Mouse (Mus musculus) midbrain, postnatal 0 days (tissue): ENCODE data around the gene Gpr180. TPM values are rescaled to one million over a fixed set of nuclear protein-coding genes. Genes with fewer than 3 reads are reported as not detected.

ENCODE experiments used
- ATAC-seq: fragments of 200-750 bp; cut with Nextera tagmentation; 2 replicates; pipeline ENCODE4 v1.8.0; 2017; ENCODE audit warnings: moderate number of reproducible peaks, mild to moderate bottlenecking, moderate TSS enrichment, moderate library complexity; ENCODE audit not compliant: low FRiP score
- DNase-seq: peaks from one replicate; pipeline ENCODE4 v3.0.0-alpha.2; 2015; ENCODE audit warnings: low spot score
- H3K27ac ChIP-seq: fragments of 300-500 bp; sonication (generic); 2 replicates; pipeline ENCODE4 v1.5.1; 2014; ENCODE audit warnings: low read depth, mild to moderate bottlenecking, low read length, mixed read lengths
- H3K27me3 ChIP-seq: fragments of 300-500 bp; sonication (generic); 2 replicates; pipeline ENCODE4 v1.6.1; 2014; ENCODE audit warnings: low read length, control low read depth, mixed read lengths; ENCODE audit not compliant: insufficient read depth
- H3K36me3 ChIP-seq: fragments of 300-500 bp; sonication (generic); 2 replicates; pipeline ENCODE4 v1.6.1; 2014; ENCODE audit warnings: low read length, control low read depth, mixed read lengths; ENCODE audit not compliant: insufficient read depth
- H3K4me1 ChIP-seq: fragments of 300-500 bp; sonication (generic); 2 replicates; pipeline ENCODE4 v1.6.1; 2014; ENCODE audit warnings: mild to moderate bottlenecking, control low read depth, antibody characterized with exemption, low read length, mixed read lengths; ENCODE audit not compliant: insufficient read depth
- H3K4me2 ChIP-seq: fragments of 300-500 bp; sonication (generic); 2 replicates; pipeline ENCODE4 v1.6.1; 2014; ENCODE audit warnings: low read depth, mild to moderate bottlenecking, low read length, mixed read lengths; ENCODE audit not compliant: poor library complexity, severe bottlenecking
- H3K4me3 ChIP-seq: fragments of 300-500 bp; sonication (generic); 2 replicates; pipeline ENCODE4 v1.5.1; 2014; ENCODE audit warnings: low read depth, mild to moderate bottlenecking, low read length, moderate library complexity
- H3K9ac ChIP-seq: fragments of 300-500 bp; sonication (generic); replicated peaks from 2 replicates; pipeline ENCODE4 v1.6.1; 2014; ENCODE audit warnings: mild to moderate bottlenecking, low read length, moderate library complexity, mixed read lengths; ENCODE audit not compliant: poor library complexity, severe bottlenecking
- H3K9me3 ChIP-seq: fragments of 300-500 bp; sonication (generic); 2 replicates; pipeline ENCODE4 v1.6.1; 2016; ENCODE audit warnings: low read length, control low read depth
- CTCF ChIP-seq: IDR thresholded peaks from 2 replicates; pipeline ENCODE4 v1.5.1; 2016; ENCODE audit warnings: antibody characterized with exemption, mild to moderate bottlenecking
- WGBS: fragments of 180-500 bp; shearing (Covaris S2); extraction: QIAGEN DNeasy Blood & Tissue Kit; methylation state at CpG from one replicate; pipeline ENCODE4 v1.1.7; 2014; 5-methylcytosine and 5-hydroxymethylcytosine counted together
- polyA plus RNA-seq: library from polyadenylated mRNA; unstranded; fragments of >200 nt; fragmentation: Nextera tagmentation; extraction: Ambion mirVana; gene quantifications from 2 replicates; pipeline ENCODE4 v1.2.1, GENCODE M21; 2015
- total RNA-seq: library from RNA; depleted of rRNA; stranded (reverse); fragments of >200 nt; gene quantifications from 2 replicates; pipeline ENCODE4 v1.2.3, GENCODE M21; 2014

Gpr180 gene
- total and polyA plus RNA-seq, 2 experiments from 2014 or later = 49.3 to 62.3 TPM

DNA sequence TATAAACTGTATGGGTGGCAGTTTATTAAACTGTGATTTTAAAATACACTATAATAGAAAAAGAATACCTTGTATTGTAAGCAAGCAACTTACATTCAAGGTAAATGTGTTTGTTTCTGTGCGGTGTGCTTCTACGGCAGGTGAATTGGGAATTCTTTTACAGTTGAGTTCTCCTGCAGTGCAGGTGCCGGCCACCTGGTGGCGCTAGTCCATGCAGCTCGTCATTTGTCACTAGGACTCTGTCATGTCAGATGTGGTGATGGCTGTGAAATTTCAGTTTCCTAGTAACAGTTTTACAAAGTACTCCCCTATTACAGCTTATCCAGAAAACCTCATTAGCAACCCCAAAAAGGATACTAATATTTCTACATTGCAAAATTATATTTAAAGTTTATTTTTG, 20.2 kb downstream of the Gpr180 start:
- WGBS = 25% methylated on average over 5 of the region's 5 CpGs
- Histone ChIP-seq H3K4me3 (no peak overlapping the region), H3K27me3 (no peaks in the 10 kb centered on the region), H3K27ac (no peak overlapping the region), H3K9me3 (no peaks in the 10 kb centered on the region), H3K36me3 (peaks cover 19% of the 10 kb centered on the region), H3K9ac (no peak overlapping the region), H3K4me1 (no peaks in the 10 kb centered on the region), H3K4me2 (no peak overlapping the region)
- peak; percentile 47 for DNase-seq
- TF ChIP-seq CTCF = peak; percentile 92
- ATAC-seq = no peak

DNA sequence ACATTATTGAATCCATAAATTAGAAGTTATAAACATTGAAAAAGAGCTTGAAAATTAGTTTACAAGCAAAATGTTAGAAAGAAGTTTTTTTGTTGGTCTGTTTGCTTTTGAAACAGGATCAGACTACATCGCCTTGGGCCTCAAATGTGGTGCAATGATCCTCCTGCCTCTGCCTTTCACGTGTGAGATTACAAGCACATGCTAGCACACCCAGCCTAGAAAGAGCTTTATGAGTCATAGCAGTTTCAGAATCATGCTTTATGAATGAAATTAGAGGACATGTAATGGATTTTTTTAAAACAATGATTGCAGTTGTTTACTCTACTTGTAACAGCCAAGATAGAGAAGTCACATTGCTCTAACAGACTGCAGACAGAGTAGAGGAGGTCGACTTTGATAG, 24.8 kb downstream of the Gpr180 start:
- ATAC-seq (no peak), DNase-seq (no peak)
- H3K4me2 ChIP-seq = no peak overlapping the region
- no peak overlapping the region for H3K4me3 ChIP-seq
- no peaks in the 10 kb centered on the region for H3K9me3 ChIP-seq
- H3K27me3 ChIP-seq = no peaks in the 10 kb centered on the region
- H3K9ac ChIP-seq = no peak overlapping the region
- WGBS = 91% methylated on average over 3 of the region's 3 CpGs
- peaks cover 20% of the 10 kb centered on the region for H3K36me3 ChIP-seq
- no peak for TF ChIP-seq CTCF
- no peak overlapping the region for H3K27ac ChIP-seq
- H3K4me1 ChIP-seq = no peaks in the 10 kb centered on the region

DNA sequence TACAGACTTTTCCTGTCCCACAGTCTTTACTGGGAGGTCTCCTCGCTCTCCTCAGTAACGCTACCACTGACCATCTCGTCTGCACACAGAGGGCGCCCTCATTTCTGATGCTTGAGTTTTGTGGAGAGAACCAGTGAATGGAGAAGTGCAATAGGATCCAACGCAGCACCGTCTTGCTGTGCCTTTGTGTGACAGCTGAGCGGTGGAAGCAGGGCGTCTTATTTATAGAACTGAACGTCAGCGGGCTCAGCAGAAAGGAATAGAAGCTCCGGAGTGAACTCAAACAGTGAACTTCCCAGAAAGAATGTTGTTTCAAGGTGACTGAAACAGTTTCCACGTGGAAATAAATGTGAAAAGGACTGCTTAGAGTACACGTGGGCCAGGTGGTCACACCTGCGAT, 25.7 kb downstream of the Gpr180 start:
- 0 out of 2 replicates have a peak, but pooled peaks have one; percentile 11 for TF ChIP-seq CTCF
- Histone ChIP-seq H3K4me3 (no peak overlapping the region), H3K4me2 (no peak overlapping the region), H3K9me3 (no peaks in the 10 kb centered on the region), H3K4me1 (no peaks in the 10 kb centered on the region), H3K9ac (no peak overlapping the region), H3K27ac (no peak overlapping the region), H3K27me3 (no peaks in the 10 kb centered on the region), H3K36me3 (peaks cover 20% of the 10 kb centered on the region)
- DNase-seq (no peak), ATAC-seq (no peak)
- 39% methylated on average over 14 of the region's 14 CpGs for WGBS

DNA sequence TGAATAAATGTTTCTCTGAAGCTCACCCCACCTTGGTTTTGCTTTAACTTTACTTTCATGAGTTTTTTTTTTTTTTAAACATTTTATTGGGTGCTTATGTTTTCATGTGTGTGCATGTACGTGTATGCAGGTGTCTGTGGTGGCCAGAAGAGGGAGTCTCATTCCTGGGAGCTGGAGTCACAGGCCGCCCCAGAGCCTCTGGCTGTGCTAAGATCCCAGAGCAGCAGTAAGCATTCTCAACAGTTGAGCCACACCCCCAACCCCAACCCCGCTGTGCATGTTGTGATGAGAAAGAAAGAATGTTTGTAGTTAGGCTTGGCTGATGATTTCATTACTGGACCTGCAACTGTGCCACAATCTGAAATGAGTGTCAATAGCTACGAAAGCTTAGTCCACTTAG, 31.8 kb downstream of the Gpr180 start:
- Histone ChIP-seq H3K27me3 (no peaks in the 10 kb centered on the region), H3K9me3 (no peaks in the 10 kb centered on the region), H3K9ac (no peak overlapping the region), H3K27ac (no peak overlapping the region), H3K4me3 (no peak overlapping the region), H3K4me2 (no peak overlapping the region), H3K36me3 (peaks cover 3% of the 10 kb centered on the region; the same call in 1 of the 2 replicates), H3K4me1 (no peaks in the 10 kb centered on the region)
- TF ChIP-seq CTCF = no peak
- DNase-seq (no peak), ATAC-seq (no peak)
- 96% methylated on average over 4 of the region's 4 CpGs for WGBS

DNA sequence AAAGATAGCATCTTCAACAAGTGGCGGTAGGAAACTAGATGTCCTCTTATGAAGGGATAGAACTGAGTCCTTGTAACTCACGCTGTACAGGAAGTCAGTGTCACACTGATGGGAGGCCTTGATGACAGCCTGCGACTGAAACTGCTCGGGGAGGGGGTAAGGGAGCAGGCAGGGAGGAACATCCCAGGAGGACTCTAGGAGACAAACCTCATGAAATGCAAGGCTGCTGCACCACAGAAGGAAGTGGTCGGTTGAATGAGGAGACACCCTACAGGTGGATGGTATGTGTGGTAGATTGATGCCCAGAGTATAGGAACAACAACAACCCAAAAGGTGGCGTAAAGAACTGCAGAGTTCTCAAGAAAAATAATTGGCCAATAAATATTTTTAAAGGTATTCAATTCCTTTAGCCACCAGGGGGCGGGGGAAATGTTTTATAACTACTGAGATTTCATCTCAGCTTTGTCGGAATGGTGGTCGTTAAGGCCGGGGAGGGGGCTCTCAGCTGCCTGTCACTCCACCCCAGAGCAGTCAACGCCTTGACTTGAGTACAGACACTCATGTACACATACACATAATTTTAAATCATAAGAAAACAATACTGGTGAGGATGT, 36.7 kb downstream of the Gpr180 start:
- Histone ChIP-seq H3K27me3 (no peaks in the 10 kb centered on the region), H3K27ac (no peak overlapping the region), H3K4me1 (no peaks in the 10 kb centered on the region), H3K36me3 (peaks cover 3% of the 10 kb centered on the region; the same call in 1 of the 2 replicates), H3K9ac (no peak overlapping the region), H3K4me3 (no peak overlapping the region), H3K9me3 (no peaks in the 10 kb centered on the region), H3K4me2 (no peak overlapping the region)
- ATAC-seq = no peak
- DNase-seq = no peak
- WGBS = 70% methylated on average over 11 of the region's 11 CpGs
- TF ChIP-seq CTCF = peak; percentile 28

DNA sequence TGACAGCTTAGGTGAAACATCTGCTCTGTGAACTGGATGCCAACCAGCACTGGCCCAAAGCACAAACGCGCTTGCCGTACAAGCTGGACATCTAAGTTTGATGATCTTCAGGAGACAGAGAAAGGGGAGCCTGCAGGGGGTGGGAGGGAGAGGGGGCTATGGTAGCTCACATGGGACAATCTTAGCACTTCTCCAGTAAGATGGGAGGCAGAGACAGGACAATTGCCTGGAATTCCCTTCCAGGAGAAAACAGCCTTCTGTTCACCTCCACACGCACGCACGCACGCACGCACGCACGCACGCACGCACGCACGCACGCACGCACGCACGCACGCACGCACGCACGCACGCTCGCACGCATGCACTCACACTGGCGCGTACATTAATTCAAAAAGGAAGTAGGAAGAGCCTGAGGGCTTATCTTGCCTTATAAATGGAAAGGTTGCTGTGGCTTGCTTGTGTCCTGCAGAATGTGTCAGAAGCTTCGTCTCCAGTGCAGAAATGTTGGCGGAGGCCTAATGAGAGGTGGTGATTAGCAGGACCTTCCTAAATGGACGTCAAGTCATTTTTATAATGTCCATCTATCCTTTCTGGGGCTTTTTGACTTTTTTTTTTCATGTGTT, 38.2 kb downstream of the Gpr180 start:
- no peaks in the 10 kb centered on the region for H3K36me3 ChIP-seq
- no peak overlapping the region for H3K4me2 ChIP-seq
- TF ChIP-seq CTCF = no peak
- no peak overlapping the region for H3K9ac ChIP-seq
- no peak overlapping the region for H3K4me3 ChIP-seq
- ATAC-seq = no peak
- WGBS = 85% methylated on average over 30 of the region's 30 CpGs
- no peak for DNase-seq
- H3K4me1 ChIP-seq = 0 out of 2 replicates have a peak, but pooled peaks cover 3% of the 10 kb centered on the region
- no peaks in the 10 kb centered on the region for H3K27me3 ChIP-seq
- H3K9me3 ChIP-seq = no peaks in the 10 kb centered on the region
- H3K27ac ChIP-seq = no peak overlapping the region
